Comparison of ENCODE assay signal across 23 mouse cellular contexts in the genomic region with DNA sequence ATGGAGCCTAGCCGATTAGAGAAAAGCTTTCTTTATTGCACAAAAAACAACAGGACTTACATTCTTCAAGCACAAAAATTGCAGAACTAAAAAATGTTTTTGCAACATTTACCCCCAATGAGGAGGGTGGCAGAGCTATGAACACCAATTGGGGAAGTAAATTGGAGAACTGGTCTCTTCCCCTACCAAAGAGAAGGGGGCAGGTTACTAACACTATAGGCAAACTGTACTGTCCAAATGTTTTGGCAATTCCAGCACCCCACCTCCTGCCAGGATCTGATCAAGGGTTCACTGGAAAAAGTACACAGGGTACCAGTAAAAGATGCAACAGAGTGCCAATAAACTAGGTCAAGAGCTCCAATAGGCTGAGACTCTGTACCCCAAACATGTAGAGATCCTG. TPM values are rescaled to one million over a fixed set of nuclear protein-coding genes. Genes with fewer than 3 reads are reported as not detected.
DNase-seq lines count a peak whose midpoint lies in the region; ATAC-seq and TF ChIP-seq lines count a peak whose summit lies in the region.
"Had no signal": no experiment of that assay in that cellular context is flagged by ENCODE, and none has a peak within 500 bp of the region (broad histone marks: within the 10 kb centered on the region; RNA-seq: fewer than 3 reads in every experiment).

No protein-coding gene starts in this region.

- H3K36me3 ChIP-seq in liver, adult 2 months (ENCODE audit: control insufficient read depth, insufficient read depth, low read length) = no peaks in the 10 kb centered on the region
- H3K36me3 ChIP-seq in liver, embryonic 12.5 days = no peaks in the 10 kb centered on the region
- no peaks in the 10 kb centered on the region for H3K36me3 ChIP-seq in macrophage (ENCODE audit: inconsistent target)
- no peaks in the 10 kb centered on the region for H3K36me3 ChIP-seq in forebrain, embryonic 10.5 days (replicated peaks)
- no peaks in the 10 kb centered on the region for H3K36me3 ChIP-seq in forebrain, embryonic 15.5 days
- H3K36me3 ChIP-seq: embryonic facial prominence, embryonic 12.5 days; hindbrain, embryonic 13.5 days; intestine, embryonic 15.5 days; limb, embryonic 12.5 days; midbrain, embryonic 15.5 days had no signal

- H3K9me3 ChIP-seq in liver, embryonic 12.5 days (replicated peaks) = no peaks in the 10 kb centered on the region
- no peaks in the 10 kb centered on the region for H3K9me3 ChIP-seq in forebrain, embryonic 10.5 days
- no peaks in the 10 kb centered on the region for H3K9me3 ChIP-seq in forebrain, embryonic 15.5 days
- H3K9me3 ChIP-seq: embryonic facial prominence, embryonic 12.5 days; hindbrain, embryonic 13.5 days; intestine, embryonic 15.5 days; limb, embryonic 12.5 days; midbrain, embryonic 15.5 days had no signal

- 89% methylated on average over 1 of the region's 1 CpGs for WGBS in liver, adult 2 months
- 66% methylated on average over 1 of the region's 1 CpGs for WGBS in liver, embryonic 12.5 days (ENCODE audit: insufficient replicate concordance)
- WGBS in bone marrow, adult 2 months = 15% methylated on average over 1 of the region's 1 CpGs
- WGBS in macrophage (ENCODE audit: missing documents) = 0% methylated on average over 1 of the region's 1 CpGs
- 92% methylated on average over 1 of the region's 1 CpGs for WGBS in forebrain, embryonic 10.5 days
- WGBS in forebrain, embryonic 15.5 days = 90% methylated on average over 1 of the region's 1 CpGs

- no peaks in the 10 kb centered on the region for H3K27me3 ChIP-seq in liver, adult 2 months (ENCODE audit: control insufficient read depth, insufficient read depth, low read length)
- H3K27me3 ChIP-seq in liver, embryonic 12.5 days (replicated peaks) = no peaks in the 10 kb centered on the region
- no peaks in the 10 kb centered on the region for H3K27me3 ChIP-seq in forebrain, embryonic 10.5 days (ENCODE audit: poor library complexity, severe bottlenecking)
- no peaks in the 10 kb centered on the region for H3K27me3 ChIP-seq in forebrain, embryonic 15.5 days
- H3K27me3 ChIP-seq: embryonic facial prominence, embryonic 12.5 days; hindbrain, embryonic 13.5 days; intestine, embryonic 15.5 days; limb, embryonic 12.5 days; midbrain, embryonic 15.5 days had no signal

- no peak overlapping the region for H3K9ac ChIP-seq in liver, adult 2 months (ENCODE audit: low read depth, low read length)
- H3K9ac ChIP-seq in liver, embryonic 12.5 days = no peak overlapping the region
- H3K9ac ChIP-seq in forebrain, embryonic 15.5 days (replicated peaks) = no peak overlapping the region
- H3K9ac ChIP-seq: embryonic facial prominence, embryonic 12.5 days; hindbrain, embryonic 13.5 days; intestine, embryonic 15.5 days; limb, embryonic 12.5 days; midbrain, embryonic 15.5 days had no signal

- peak; percentile 53 for DNase-seq in liver, adult 2 months (ENCODE audit: extremely low read depth, low read depth, low spot score)
- DNase-seq in 416B (ENCODE audit: low read depth) = peak; percentile 45
- no peak for DNase-seq in forebrain, embryonic 10.5 days (ENCODE audit: extremely low spot score, low spot score)
- no peak for DNase-seq in layer of hippocampus, postnatal 10 days (ENCODE audit: low spot score in 2 of 2)
- DNase-seq: adrenal gland, adult 8-10 months; cerebellum, adult 18-20 months; heart, postnatal 10 days; right cerebral cortex, postnatal 4 days; thymus, postnatal 14 days had no signal

- ATAC-seq in liver, embryonic 12.5 days = no peak
- ATAC-seq in forebrain, embryonic 15.5 days (replicated peaks) = no peak
- ATAC-seq: forebrain, embryonic 14.5 days; intestine, embryonic 15.5 days; midbrain, embryonic 15.5 days; Patski had no signal

- TF ChIP-seq CTCF in liver, adult 2 months (IDR thresholded peaks at IDR 0.05; ENCODE audit: low read depth, low read length) = no peak
- TF ChIP-seq CTCF in bone marrow, adult 2 months (IDR thresholded peaks at IDR 0.05; ENCODE audit: control insufficient read depth, insufficient read depth, low read length) = no peak

- H3K4me3 ChIP-seq in liver, adult 2 months (ENCODE audit: insufficient read depth, low read depth, low read length) = no peak overlapping the region
- no peak overlapping the region for H3K4me3 ChIP-seq in liver, embryonic 12.5 days
- H3K4me3 ChIP-seq in bone marrow, adult 2 months (replicated peaks; ENCODE audit: control insufficient read depth, low read depth, low read length) = no peak overlapping the region
- no peak overlapping the region for H3K4me3 ChIP-seq in macrophage (ENCODE audit: inconsistent target)
- H3K4me3 ChIP-seq in forebrain, embryonic 10.5 days = no peak overlapping the region
- no peak overlapping the region for H3K4me3 ChIP-seq in forebrain, embryonic 15.5 days
- H3K4me3 ChIP-seq: embryonic facial prominence, embryonic 12.5 days; erythroblast, embryonic 14.5 days; hindbrain, embryonic 13.5 days; intestine, embryonic 15.5 days; limb, embryonic 12.5 days; midbrain, embryonic 15.5 days had no signal

- peaks cover 7% of the 10 kb centered on the region; the same call in 1 of the 2 replicates for H3K4me1 ChIP-seq in liver, adult 2 months (ENCODE audit: control insufficient read depth, insufficient read depth, low read length)
- no peaks in the 10 kb centered on the region for H3K4me1 ChIP-seq in liver, embryonic 12.5 days
- no peaks in the 10 kb centered on the region; the same call in 1 of the 2 replicates for H3K4me1 ChIP-seq in bone marrow, adult 2 months (ENCODE audit: control insufficient read depth, insufficient read depth, low read length)
- no peaks in the 10 kb centered on the region for H3K4me1 ChIP-seq in forebrain, embryonic 10.5 days
- no peaks in the 10 kb centered on the region for H3K4me1 ChIP-seq in forebrain, embryonic 15.5 days
- H3K4me1 ChIP-seq: embryonic facial prominence, embryonic 12.5 days; hindbrain, embryonic 13.5 days; intestine, embryonic 15.5 days; limb, embryonic 12.5 days; midbrain, embryonic 15.5 days had no signal

- H3K4me2 ChIP-seq in liver, embryonic 12.5 days = no peak overlapping the region
- no peak overlapping the region for H3K4me2 ChIP-seq in forebrain, embryonic 15.5 days (replicated peaks)
- H3K4me2 ChIP-seq: embryonic facial prominence, embryonic 12.5 days; heart, embryonic 11.5 days; hindbrain, embryonic 13.5 days; intestine, embryonic 15.5 days; limb, embryonic 12.5 days; midbrain, embryonic 15.5 days had no signal

- no peak for TF ChIP-seq POLR2A in liver, adult 2 months (IDR thresholded peaks at IDR 0.05; ENCODE audit: extremely low read depth, insufficient read depth, low read length)
- TF ChIP-seq POLR2A in bone marrow, adult 2 months (IDR thresholded peaks at IDR 0.05; ENCODE audit: borderline replicate concordance, control insufficient read depth, low read depth, low read length) = no peak

- no peak overlapping the region for H3K27ac ChIP-seq in liver, adult 2 months (replicated peaks; ENCODE audit: insufficient read depth, low read depth, low read length)
- H3K27ac ChIP-seq in liver, embryonic 12.5 days = no peak overlapping the region
- peak overlapping the region; percentile 13; the same call in 1 of the 2 replicates for H3K27ac ChIP-seq in bone marrow, adult 2 months (ENCODE audit: control insufficient read depth, insufficient read depth, low read depth, low read length, poor library complexity)
- peak overlapping the region; percentile 100 for H3K27ac ChIP-seq in macrophage
- H3K27ac ChIP-seq in forebrain, embryonic 10.5 days = no peak overlapping the region
- no peak overlapping the region for H3K27ac ChIP-seq in forebrain, embryonic 15.5 days (replicated peaks)
- H3K27ac ChIP-seq: embryonic facial prominence, embryonic 12.5 days; hindbrain, embryonic 13.5 days; intestine, embryonic 15.5 days; kidney, postnatal 0 days; limb, embryonic 12.5 days; midbrain, embryonic 15.5 days had no signal

- no peaks in the 10 kb centered on the region for H3K79me2 ChIP-seq in liver, adult 2 months (ENCODE audit: control insufficient read depth, insufficient read depth, low read length)
- H3K79me2 ChIP-seq in macrophage (ENCODE audit: inconsistent target) = no peaks in the 10 kb centered on the region

RNA-seq across cellular contexts. Expression of gene Pid1, which starts 46.2 kb away (rescaled TPM):
- 81.7 and 88.7 TPM in 2 replicates for total RNA-seq in liver, adult 2 months (2014; rRNA removed)
- polyA plus RNA-seq in liver, adult 2 months (2012; rRNA removed) = 48.1 and 61.2 TPM in 2 replicates
- 17.2 and 18.7 TPM in 2 replicates for polyA plus RNA-seq in liver, embryonic 12.5 days (2016; fragmentation: Nextera tagmentation; extraction: Ambion mirVana)
- polyA plus RNA-seq in bone marrow, adult 2 months (2011; ENCODE audit: insufficient read depth, insufficient read length, low replicate concordance, missing spikeins) = 5.0 and 12.4 TPM in 2 replicates
- 100 to 1,000 TPM; 298 to 910 (median 469) TPM for total RNA-seq in macrophage (2018; cell fraction: chromatin; rRNA removed)
- 100 to 1,000 TPM in 15 of 26 experiments, 10 to 100 TPM in 11; 81.2 to 152 (median 112) TPM for total RNA-seq in macrophage (2018; cell fraction: cytosol; rRNA removed)
- total RNA-seq in macrophage (2018; cell fraction: nucleus; rRNA removed) = 1,000 to 10,000 TPM in 1 of 26 experiments, 100 to 1,000 TPM in 25; 194 to 1,029 (median 383) TPM
- 107 to 216 TPM (median 113 TPM) in 3 replicates for polyA plus RNA-seq in macrophage (2018)
- 13.2 and 16.3 TPM in 2 replicates for polyA plus RNA-seq in forebrain, embryonic 10.5 days (2016; fragmentation: Nextera tagmentation; extraction: Ambion mirVana)
- 10 to 100 TPM; 37.8 to 45.1 TPM for total RNA-seq in layer of hippocampus, postnatal 10 days (2021)
- polyA plus RNA-seq in forebrain, embryonic 15.5 days (2015; fragmentation: Nextera tagmentation; extraction: Ambion mirVana) = 60.0 and 64.0 TPM in 2 replicates

Comparison
In these comparisons a context has a peak if more than half of its experiments do, and no peak if none do; other contexts are left out.
1. DNase-seq: peak in liver, adult 2 months (single experiment) and 416B (single experiment); none in forebrain, embryonic 10.5 days (single experiment) and layer of hippocampus, postnatal 10 days (0 of 2).
2. H3K27ac ChIP-seq: peak in bone marrow, adult 2 months (single experiment) and macrophage (single experiment); none in liver, adult 2 months (single experiment), liver, embryonic 12.5 days (single experiment), forebrain, embryonic 10.5 days (single experiment) and forebrain, embryonic 15.5 days (single experiment).